Mouse (Mus musculus) heart, embryonic 11.5 days (tissue): ENCODE measurements around the gene Gm10985. TPM values are rescaled to one million over a fixed set of nuclear protein-coding genes. Genes with fewer than 3 reads are reported as not detected.

Experiments used
- ATAC-seq: fragments of 200-750 bp; cut with Nextera tagmentation; replicated peaks from 2 replicates; pipeline ENCODE4 v1.8.0; 2017; ENCODE audit warnings: moderate library complexity; ENCODE audit not compliant: insufficient number of reproducible peaks, low FRiP score, low TSS enrichment
- H3K27ac ChIP-seq: fragments of 300-500 bp; sonication (generic); 2 replicates; pipeline ENCODE4 v1.5.1; 2014; ENCODE audit warnings: mild to moderate bottlenecking, low read depth, low read length
- H3K27me3 ChIP-seq: fragments of 300-500 bp; sonication (generic); 2 replicates; pipeline ENCODE4 v1.6.1; 2014; ENCODE audit warnings: mild to moderate bottlenecking, low read length, mixed read lengths; ENCODE audit not compliant: control insufficient read depth, insufficient read depth
- H3K36me3 ChIP-seq: fragments of 300-500 bp; sonication (generic); 2 replicates; pipeline ENCODE4 v1.6.1; 2014; ENCODE audit warnings: mild to moderate bottlenecking, low read length, moderate library complexity, mixed read lengths; ENCODE audit not compliant: control insufficient read depth, insufficient read depth
- H3K4me1 ChIP-seq: fragments of 300-500 bp; sonication (generic); 2 replicates; pipeline ENCODE4 v1.6.1; 2014; ENCODE audit warnings: low read length; ENCODE audit not compliant: control insufficient read depth, insufficient read depth
- H3K4me2 ChIP-seq: fragments of 300-500 bp; sonication (generic); 2 replicates; pipeline ENCODE4 v1.6.1; 2014; ENCODE audit warnings: mild to moderate bottlenecking, moderate library complexity
- H3K4me3 ChIP-seq: fragments of 300-500 bp; sonication (generic); 2 replicates; pipeline ENCODE4 v1.5.1; 2014; ENCODE audit warnings: low read depth, low read length
- H3K9ac ChIP-seq: fragments of 300-500 bp; sonication (generic); 2 replicates; pipeline ENCODE4 v1.6.1; 2014; ENCODE audit warnings: mild to moderate bottlenecking, low read depth, low read length, moderate library complexity
- H3K9me3 ChIP-seq: fragments of 300-500 bp; sonication (generic); replicated peaks from 2 replicates; pipeline ENCODE4 v1.6.1; 2016; ENCODE audit warnings: low read length; ENCODE audit not compliant: control insufficient read depth
- WGBS: fragments of 180-500 bp; shearing (Covaris S2); extraction: QIAGEN DNeasy Blood & Tissue Kit; methylation state at CpG from one replicate; pipeline ENCODE4 v1.1.7; 2014; ENCODE audit not compliant: insufficient replicate concordance; 5-methylcytosine and 5-hydroxymethylcytosine counted together
- polyA plus RNA-seq: library from polyadenylated mRNA; unstranded; fragments of >200 nt; fragmentation: Nextera tagmentation; extraction: Ambion mirVana; gene quantifications from 2 replicates; pipeline ENCODE4 v1.2.1, GENCODE M21; 2014

The Gm10985 gene
- polyA plus RNA-seq = not detected in 2 replicates

GRCm38 (mm10) chr3:53844786-53845185 is at the start of gene Gm10985:
TSS of gene Gm10985 (plus strand) at chr3:53845086.
- WGBS = 72% methylated on average over 2 of the region's 2 CpGs
- ATAC-seq = no peak
- no peak within 1 kb of the TSS for H3K9ac ChIP-seq

GRCm38 (mm10) chr3:53796933-53797332 is 48.0 kb upstream of the Gm10985 start:
- Histone ChIP-seq H3K4me3 (no peak overlapping the region), H3K27me3 (no peaks in the 10 kb centered on the region), H3K4me1 (no peaks in the 10 kb centered on the region), H3K9ac (no peak overlapping the region), H3K9me3 (no peaks in the 10 kb centered on the region), H3K36me3 (no peaks in the 10 kb centered on the region), H3K4me2 (no peak overlapping the region), H3K27ac (no peak overlapping the region)
- WGBS = 63% methylated on average over 1 of the region's 1 CpGs
- no peak for ATAC-seq

More at GRCm38 (mm10) chr3:53844786-53845185, at the start of gene Gm10985:
- no peaks in the 10 kb centered on the region for H3K36me3 ChIP-seq
- H3K4me2 ChIP-seq = no peak within 1 kb of the TSS
- no peak within 1 kb of the TSS for H3K27ac ChIP-seq
- no peaks in the 10 kb centered on the region for H3K27me3 ChIP-seq
- no peaks in the 10 kb centered on the region for H3K9me3 ChIP-seq
- H3K4me1 ChIP-seq = no peaks in the 10 kb centered on the region
- H3K4me3 ChIP-seq = no peak within 1 kb of the TSS

- H3K9me3 ChIP-seq = no peaks in the 10 kb centered on the region
- no peak overlapping the region for H3K9ac ChIP-seq
- H3K27me3 ChIP-seq = no peaks in the 10 kb centered on the region
- no peak for ATAC-seq
- WGBS = 64% methylated on average over 2 of the region's 2 CpGs
- H3K27ac ChIP-seq = no peak overlapping the region
- no peaks in the 10 kb centered on the region for H3K36me3 ChIP-seq
- no peak overlapping the region for H3K4me3 ChIP-seq
- H3K4me2 ChIP-seq = no peak overlapping the region
- no peaks in the 10 kb centered on the region for H3K4me1 ChIP-seq
These were observed 45.2 kb upstream of the Gm10985 start for GRCm38 (mm10) chr3:53799671-53800070.

- Histone ChIP-seq H3K9ac (no peak overlapping the region), H3K4me2 (no peak overlapping the region), H3K27me3 (no peaks in the 10 kb centered on the region), H3K4me1 (no peaks in the 10 kb centered on the region), H3K9me3 (no peaks in the 10 kb centered on the region), H3K4me3 (no peak overlapping the region), H3K27ac (no peak overlapping the region), H3K36me3 (no peaks in the 10 kb centered on the region)
- no peak for ATAC-seq
- WGBS = 73% methylated on average over 7 of the region's 7 CpGs
These were observed 31.4 kb upstream of the Gm10985 start for GRCm38 (mm10) chr3:53813421-53813977.

- WGBS = 71% methylated on average over 2 of the region's 2 CpGs
- ATAC-seq = no peak
- no peaks in the 10 kb centered on the region for H3K4me1 ChIP-seq
- H3K9me3 ChIP-seq = no peaks in the 10 kb centered on the region
- no peak overlapping the region for H3K4me2 ChIP-seq
- no peaks in the 10 kb centered on the region for H3K36me3 ChIP-seq
- H3K27ac ChIP-seq = no peak overlapping the region
- no peak overlapping the region for H3K9ac ChIP-seq
- H3K4me3 ChIP-seq = no peak overlapping the region
- H3K27me3 ChIP-seq = no peaks in the 10 kb centered on the region
These were observed 10.6 kb upstream of the Gm10985 start for GRCm38 (mm10) chr3:53834238-53834637.

- no peak overlapping the region for H3K4me2 ChIP-seq
- ATAC-seq = no peak
- no peaks in the 10 kb centered on the region for H3K27me3 ChIP-seq
- H3K4me1 ChIP-seq = no peaks in the 10 kb centered on the region
- H3K4me3 ChIP-seq = no peak overlapping the region
- no peak overlapping the region for H3K9ac ChIP-seq
- H3K27ac ChIP-seq = no peak overlapping the region
- H3K9me3 ChIP-seq = no peaks in the 10 kb centered on the region
- no peaks in the 10 kb centered on the region for H3K36me3 ChIP-seq
- WGBS = 59% methylated on average over 7 of the region's 7 CpGs
These were observed 1.5 kb downstream of the Gm10985 start for GRCm38 (mm10) chr3:53846206-53846928.

- 66% methylated on average over 4 of the region's 4 CpGs for WGBS
- H3K27me3 ChIP-seq = no peaks in the 10 kb centered on the region
- no peak overlapping the region for H3K4me2 ChIP-seq
- ATAC-seq = no peak
- H3K36me3 ChIP-seq = no peaks in the 10 kb centered on the region
- H3K9me3 ChIP-seq = no peaks in the 10 kb centered on the region
- no peak overlapping the region for H3K27ac ChIP-seq
- no peak overlapping the region for H3K4me3 ChIP-seq
- H3K9ac ChIP-seq = no peak overlapping the region
- H3K4me1 ChIP-seq = no peaks in the 10 kb centered on the region
These were observed 2.8 kb downstream of the Gm10985 start for GRCm38 (mm10) chr3:53847726-53848125.

GRCm38 (mm10) chr3:53848262-53848661 is 3.4 kb downstream of the Gm10985 start:
- Histone ChIP-seq H3K4me3 (no peak overlapping the region), H3K9me3 (no peaks in the 10 kb centered on the region), H3K9ac (no peak overlapping the region), H3K4me2 (no peak overlapping the region), H3K27me3 (no peaks in the 10 kb centered on the region), H3K4me1 (no peaks in the 10 kb centered on the region), H3K36me3 (no peaks in the 10 kb centered on the region), H3K27ac (no peak overlapping the region)
- ATAC-seq = no peak
- WGBS = 74% methylated on average over 11 of the region's 11 CpGs

GRCm38 (mm10) chr3:53854261-53854660 is 9.4 kb downstream of the Gm10985 start:
- Histone ChIP-seq H3K36me3 (peaks cover 6% of the 10 kb centered on the region; the same call in 1 of the 2 replicates), H3K9ac (no peak overlapping the region), H3K4me1 (no peaks in the 10 kb centered on the region), H3K4me3 (no peak overlapping the region), H3K27ac (no peak overlapping the region), H3K4me2 (no peak overlapping the region), H3K27me3 (no peaks in the 10 kb centered on the region), H3K9me3 (no peaks in the 10 kb centered on the region)
- ATAC-seq = no peak
- 86% methylated on average over 4 of the region's 4 CpGs for WGBS
